Mouse (Mus musculus) kidney, adult 2 months (tissue): ENCODE results near the gene Tuba1b. TPM values are rescaled to one million over a fixed set of nuclear protein-coding genes. Genes with fewer than 3 reads are reported as not detected.

Experiments
- DNase-seq: peaks from one replicate; pipeline ENCODE4 v3.0.0; 2021
- H3K27ac ChIP-seq: fragments of 200-500 bp; 2 replicates; pipeline ENCODE4 v1.5.1; 2012; ENCODE audit warnings: low read depth, low read length, control low read depth, inconsistent platforms; ENCODE audit not compliant: insufficient read depth
- H3K27me3 ChIP-seq: fragments of 200-500 bp; replicated peaks from 2 replicates; pipeline ENCODE4 v1.6.1; 2012; ENCODE audit warnings: mild to moderate bottlenecking, moderate library complexity, low read length, inconsistent platforms; ENCODE audit not compliant: control insufficient read depth, insufficient read depth
- H3K36me3 ChIP-seq: fragments of 200-500 bp; 2 replicates; pipeline ENCODE4 v1.6.1; 2012; ENCODE audit warnings: mild to moderate bottlenecking, moderate library complexity, low read length, inconsistent platforms; ENCODE audit not compliant: control insufficient read depth, insufficient read depth
- H3K4me1 ChIP-seq: fragments of 200-500 bp; 2 replicates; pipeline ENCODE4 v1.6.1; 2011; ENCODE audit warnings: low read length; ENCODE audit not compliant: control insufficient read depth, insufficient read depth
- H3K4me3 ChIP-seq: fragments of 200-500 bp; 2 replicates; pipeline ENCODE4 v1.5.1; 2011; ENCODE audit warnings: mild to moderate bottlenecking, low read depth, low read length, control low read depth; ENCODE audit not compliant: insufficient read depth
- CTCF ChIP-seq: fragments of 200-500 bp; conservative IDR thresholded peaks from 2 replicates; pipeline ENCODE4 v1.5.1; 2011; ENCODE audit warnings: low read depth, mild to moderate bottlenecking, control low read depth, low read length, moderate library complexity, mixed read lengths; ENCODE audit not compliant: insufficient read depth, insufficient read length
- POLR2A ChIP-seq: fragments of 200-500 bp; IDR thresholded peaks from one replicate; pipeline ENCODE4 v1.6.1; 2011; ENCODE audit warnings: low read depth, low read length, control low read depth
- WGBS: fragments of 180-500 bp; shearing (Covaris S2); methylation state at CpG from one replicate; pipeline ENCODE4 v1.1.7; 2018; 5-methylcytosine and 5-hydroxymethylcytosine counted together
- polyA plus RNA-seq: library from polyadenylated mRNA; depleted of rRNA; stranded (reverse); fragments of >200 nt; gene quantifications from 2 replicates; pipeline ENCODE4 v1.2.3, GENCODE M21; 2012

Tuba1b gene
- polyA plus RNA-seq, 1 experiment = 488 TPM

DNA sequence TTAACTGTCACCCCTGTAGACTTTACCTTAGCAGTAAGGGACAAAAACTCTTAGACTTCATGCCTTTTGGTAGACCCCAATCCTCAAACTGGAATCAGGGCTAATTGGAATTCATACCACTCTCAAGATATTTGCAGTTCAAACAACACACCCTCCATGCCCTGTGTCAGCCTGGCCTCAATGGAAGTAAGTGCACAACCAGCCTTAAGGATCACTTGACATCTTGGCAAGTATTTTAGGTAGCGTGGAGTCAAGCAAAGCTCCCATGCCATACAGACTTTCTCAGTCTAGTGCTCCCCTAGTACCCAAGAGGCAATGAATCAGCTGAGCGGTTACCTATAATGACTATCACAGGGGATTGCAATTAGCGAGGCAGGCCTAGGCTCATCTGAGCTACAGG lies 3.4 kb downstream of the Tuba1b start:
- DNase-seq = no peak
- Histone ChIP-seq H3K4me1 (peaks cover 9% of the 10 kb centered on the region; the same call in 1 of the 2 replicates), H3K36me3 (no peaks in the 10 kb centered on the region; the same call in 1 of the 2 replicates), H3K27ac (no peak overlapping the region), H3K4me3 (no peak overlapping the region), H3K27me3 (no peaks in the 10 kb centered on the region)
- WGBS = 78% methylated on average over 3 of the region's 3 CpGs
- TF ChIP-seq POLR2A = no peak
- TF ChIP-seq CTCF = no peak

DNA sequence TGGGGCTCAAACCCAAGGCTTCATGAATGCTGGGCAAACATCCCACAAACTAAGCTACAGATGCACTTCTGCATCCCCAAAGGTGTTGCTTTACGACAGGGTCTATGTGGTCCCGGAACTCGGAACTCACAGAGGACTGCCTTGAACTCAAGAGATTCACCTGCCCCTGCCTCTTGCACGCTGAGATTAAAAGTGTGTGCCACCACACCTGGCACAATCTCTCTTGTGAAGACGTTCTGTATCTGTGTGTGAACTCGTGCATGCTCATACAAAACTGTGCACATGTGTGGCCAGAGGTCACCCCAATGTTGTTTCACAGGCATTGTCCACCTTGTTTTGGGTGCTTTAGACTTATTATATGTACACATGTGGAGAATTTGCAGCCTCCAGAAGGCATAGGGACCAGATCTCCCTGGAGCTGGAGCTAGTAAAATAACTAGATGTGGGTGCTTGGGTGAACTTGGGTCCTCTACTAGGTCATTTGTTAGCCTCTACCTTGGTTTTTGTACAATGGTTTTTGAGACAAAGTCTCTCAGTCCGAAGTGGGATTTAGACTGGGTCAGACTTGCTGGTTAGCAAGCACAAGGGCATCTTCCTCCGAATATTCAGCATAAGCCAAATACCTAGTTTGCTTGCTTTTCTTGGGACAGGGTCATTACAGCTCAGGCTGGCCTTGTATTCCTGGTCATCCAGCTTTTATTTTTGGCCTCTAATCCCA lies 4.2 kb downstream of the Tuba1b start:
- H3K27ac ChIP-seq = no peak overlapping the region
- no peak for TF ChIP-seq POLR2A
- no peak for TF ChIP-seq CTCF
- 60% methylated on average over 8 of the region's 8 CpGs for WGBS

DNA sequence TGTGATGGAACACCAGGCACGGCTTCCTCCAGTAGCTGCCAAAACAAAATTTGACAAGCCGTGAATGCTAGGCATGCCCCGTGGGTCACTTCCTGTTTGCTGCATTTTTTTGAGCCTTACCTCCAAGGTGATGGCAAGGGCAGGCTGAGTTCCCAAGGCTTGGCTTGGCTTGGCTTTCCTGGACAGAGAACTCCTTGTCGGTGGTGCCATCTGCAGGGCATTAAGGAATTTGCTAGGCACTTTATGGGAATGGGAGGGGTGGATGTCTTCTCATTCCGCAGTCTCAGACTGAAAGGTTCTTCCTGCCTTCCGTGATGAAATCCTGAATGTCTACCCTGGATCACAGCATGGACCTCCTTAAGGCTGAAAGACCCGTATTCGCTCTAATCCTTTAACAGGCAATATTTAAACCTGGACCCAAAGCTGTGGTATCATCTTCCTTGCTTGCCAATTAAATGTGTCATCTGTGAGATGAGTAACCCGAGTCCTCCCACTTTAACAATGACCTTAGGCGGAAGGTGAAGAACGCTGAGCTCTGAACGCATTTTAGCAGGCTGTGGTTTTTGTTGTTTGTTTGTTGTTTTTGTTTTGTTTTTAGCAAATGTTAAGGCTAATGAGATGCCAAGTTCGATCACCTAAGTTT lies 5.6 kb downstream of the Tuba1b start:
- peak; percentile 95 for DNase-seq
- TF ChIP-seq POLR2A = no peak
- peak; percentile 99; the same call in 1 of the 2 replicates for TF ChIP-seq CTCF
- Histone ChIP-seq H3K4me1 (peaks cover 7% of the 10 kb centered on the region; the same call in 1 of the 2 replicates), H3K36me3 (no peaks in the 10 kb centered on the region; the same call in 1 of the 2 replicates), H3K27me3 (no peaks in the 10 kb centered on the region), H3K27ac (no peak overlapping the region), H3K4me3 (no peak overlapping the region)
- WGBS = 9% methylated on average over 13 of the region's 13 CpGs

More for the DNA sequence above, 4.2 kb downstream of the Tuba1b start:
- peaks cover 9% of the 10 kb centered on the region; the same call in 1 of the 2 replicates for H3K4me1 ChIP-seq
- no peak for DNase-seq
- H3K4me3 ChIP-seq = no peak overlapping the region
- no peaks in the 10 kb centered on the region for H3K27me3 ChIP-seq
- no peaks in the 10 kb centered on the region; the same call in 1 of the 2 replicates for H3K36me3 ChIP-seq

DNA sequence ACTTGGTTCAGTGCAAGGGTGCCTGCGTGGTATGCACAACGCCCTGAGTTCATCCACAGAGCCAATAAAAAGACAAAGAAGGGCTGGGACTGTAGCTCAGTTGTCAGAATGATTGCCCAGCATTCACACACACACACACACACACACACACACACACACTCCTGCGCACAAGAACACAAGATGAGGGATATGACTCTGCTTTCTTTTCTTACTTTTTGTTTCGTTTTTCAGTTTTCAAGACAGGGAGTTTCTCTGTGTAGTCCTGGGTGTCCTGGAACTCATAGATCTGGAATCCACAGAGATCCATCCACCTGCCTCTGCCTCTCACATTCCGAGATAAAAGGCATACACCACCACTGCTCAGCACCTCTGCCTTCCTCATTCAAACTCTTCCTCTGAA lies 6.8 kb downstream of the Tuba1b start:
- Histone ChIP-seq H3K36me3 (no peaks in the 10 kb centered on the region; the same call in 1 of the 2 replicates), H3K4me3 (no peak overlapping the region), H3K27ac (no peak overlapping the region), H3K27me3 (no peaks in the 10 kb centered on the region), H3K4me1 (peaks cover 6% of the 10 kb centered on the region; the same call in 1 of the 2 replicates)
- 79% methylated on average over 5 of the region's 5 CpGs for WGBS
- DNase-seq = no peak
- TF ChIP-seq CTCF (no peak), POLR2A (no peak)

DNA sequence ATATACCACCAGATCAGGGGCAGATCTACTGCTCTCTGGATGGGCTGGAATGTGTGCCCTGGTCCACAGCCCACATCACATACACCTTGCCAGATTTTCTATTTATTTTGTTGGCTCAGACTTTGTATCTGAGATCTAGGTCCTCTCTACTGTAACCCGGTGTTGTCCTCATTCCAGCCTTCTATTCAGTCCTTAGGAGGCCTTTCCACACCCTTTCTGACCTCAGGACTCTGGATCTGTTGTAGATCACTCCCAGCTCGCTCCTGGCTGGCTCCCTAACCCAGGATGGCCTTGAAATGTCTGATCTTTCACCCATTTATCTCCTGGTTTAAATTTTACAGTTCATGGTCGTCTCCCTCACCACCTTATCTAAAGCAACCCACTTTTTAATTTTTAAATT lies 9.7 kb downstream of the Tuba1b start:
- peak; percentile 69 for DNase-seq
- Histone ChIP-seq H3K27me3 (no peaks in the 10 kb centered on the region), H3K4me3 (no peak overlapping the region), H3K36me3 (no peaks in the 10 kb centered on the region), H3K27ac (peak overlapping the region; percentile 48; the same call in 1 of the 2 replicates), H3K4me1 (peaks cover 16% of the 10 kb centered on the region; the same call in 1 of the 2 replicates)
- WGBS = 60% methylated on average over 3 of the region's 3 CpGs
- TF ChIP-seq CTCF = no peak
- TF ChIP-seq POLR2A = no peak

DNA sequence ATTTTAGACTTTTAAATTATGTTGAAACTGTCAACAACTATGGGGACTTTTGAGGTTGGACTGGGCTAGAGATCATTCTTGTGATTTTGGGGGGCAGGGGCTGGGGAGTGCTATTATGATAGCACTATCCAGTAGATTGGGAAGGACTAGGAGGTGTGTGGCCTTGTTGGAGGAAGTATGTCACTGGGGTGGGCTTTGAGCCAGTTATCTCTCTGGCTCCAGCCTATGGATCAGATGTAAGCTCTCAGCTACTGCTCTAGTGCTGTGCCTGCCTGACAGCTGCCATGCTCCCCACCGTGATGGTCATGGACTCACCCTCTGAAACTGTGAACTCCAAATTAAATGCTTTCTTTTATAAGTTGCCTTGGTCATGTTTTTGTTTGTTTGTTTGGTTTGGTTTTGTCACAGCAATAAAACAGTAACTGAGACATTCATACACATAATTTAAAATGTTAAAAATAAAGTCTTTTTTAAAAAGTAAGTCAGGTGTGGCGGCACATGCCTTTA lies 11.3 kb downstream of the Tuba1b start:
- Histone ChIP-seq H3K27me3 (no peaks in the 10 kb centered on the region), H3K27ac (peak overlapping the region; percentile 68), H3K36me3 (no peaks in the 10 kb centered on the region), H3K4me3 (no peak overlapping the region), H3K4me1 (peaks cover 13% of the 10 kb centered on the region; the same call in 1 of the 2 replicates)
- TF ChIP-seq CTCF (no peak), POLR2A (no peak)
- DNase-seq = no peak
- WGBS = 82% methylated on average over 2 of the region's 2 CpGs

DNA sequence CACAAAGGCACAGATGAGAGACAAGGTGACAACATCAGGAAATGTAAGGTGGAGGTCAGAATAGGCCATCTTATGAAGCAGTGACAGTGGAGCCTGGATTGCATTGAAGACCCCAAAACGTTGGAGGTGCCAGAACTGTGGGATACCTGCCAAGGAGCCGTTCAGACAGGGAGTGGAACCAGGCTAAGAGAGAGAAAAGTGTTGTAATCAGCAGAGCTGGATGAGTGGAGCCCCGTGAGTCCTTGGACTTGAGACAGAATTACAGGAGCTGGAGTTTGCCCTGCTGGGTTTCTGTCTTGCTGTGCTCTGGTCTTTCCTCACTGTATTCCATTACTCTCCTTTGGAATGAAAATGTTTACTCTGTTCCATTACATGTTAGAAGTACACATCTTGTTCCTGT lies 11.8 kb downstream of the Tuba1b start:
- no peaks in the 10 kb centered on the region for H3K36me3 ChIP-seq
- no peaks in the 10 kb centered on the region for H3K27me3 ChIP-seq
- no peak overlapping the region for H3K4me3 ChIP-seq
- H3K27ac ChIP-seq = peak overlapping the region; percentile 77
- H3K4me1 ChIP-seq = peaks cover 13% of the 10 kb centered on the region; the same call in 1 of the 2 replicates
- WGBS = 37% methylated on average over 3 of the region's 3 CpGs
- peak; percentile 83 for DNase-seq
- TF ChIP-seq CTCF (no peak), POLR2A (no peak)
